Mouse (Mus musculus): ENCODE measurements at regions not wholly inside any gene's neighbourhood (a gene's known extent, or its start where the extent isn't known, plus 50 kb on each side); places are given as distances from the start of the nearest gene placed in this dataset.
A peak's percentile ranks its signal among the peaks of the same experiment; 100 is the strongest.
"Not testable (repeated sequence)": the region's sequence is repeated elsewhere in the genome, so short reads cannot be mapped to it uniquely, and the experiment has no call there.

DNA sequence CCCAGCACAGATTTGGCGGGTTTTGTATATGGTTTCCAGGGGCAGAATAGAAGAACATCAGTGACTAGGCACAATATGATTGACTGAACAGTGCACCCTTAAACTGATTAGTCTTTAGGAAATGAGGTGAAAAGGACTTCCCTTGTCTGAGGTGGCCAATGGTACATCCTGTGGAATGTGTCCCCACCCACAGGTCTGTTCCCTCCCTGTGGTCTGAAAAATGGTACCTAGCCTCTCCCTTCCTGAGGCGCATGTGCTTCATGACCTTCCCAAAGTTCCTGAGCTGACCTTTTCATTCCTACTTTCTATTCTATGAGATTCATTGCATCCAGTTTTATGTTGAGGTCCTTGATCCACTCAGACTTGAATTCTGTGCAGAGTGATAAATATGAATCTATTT, 76.0 kb downstream of the Zfp97 start:
- not testable (repeated sequence) for DNase-seq

DNA sequence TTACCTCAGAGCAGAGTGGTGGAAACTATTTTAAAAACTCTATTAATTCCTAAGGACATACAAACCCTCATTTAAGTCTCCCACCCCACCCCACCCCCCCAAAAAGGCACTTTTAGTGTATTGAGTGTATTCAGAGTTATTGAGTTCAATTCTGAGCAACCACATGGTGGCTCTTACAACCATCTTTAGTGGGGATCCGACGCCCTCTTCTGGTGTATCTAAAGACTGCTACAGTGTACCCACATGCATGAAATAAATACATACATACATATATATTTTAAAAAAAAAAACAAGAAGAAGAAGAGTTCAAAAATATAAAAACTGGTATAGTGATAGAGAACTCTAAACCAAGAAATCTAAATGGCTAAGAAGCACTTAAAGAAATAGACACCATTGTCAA, 107.9 kb downstream of the Zfp97 start:
- no peak for DNase-seq

- DNase-seq: peak; percentile 73
Measured at GRCm38 (mm10) chr17:17234329-17235185, 113.3 kb downstream of the Zfp97 start.

GRCm38 (mm10) chr17:17235186-17235482, 113.9 kb downstream of the Zfp97 start:
- DNase-seq: not testable (repeated sequence)

All from right cerebral cortex, postnatal 14 days (tissue).